ENCODE assay signal across 17 mouse cellular contexts in genomic region chr9:55328151-55328918, GRCm38 (mm10). TPM values are rescaled to one million over a fixed set of nuclear protein-coding genes. Genes with fewer than 3 reads are reported as not detected.
A peak's percentile ranks its signal among the peaks of the same experiment; 100 is the strongest.
DNase-seq lines count a peak whose midpoint lies in the region; ATAC-seq and TF ChIP-seq lines count a peak whose summit lies in the region.
"Had no signal": no experiment of that assay in that cellular context is flagged by ENCODE, and none has a peak within 500 bp of the region (broad histone marks: within the 10 kb centered on the region; RNA-seq: fewer than 3 reads in every experiment).

No protein-coding gene starts in this region.

- no peaks in the 10 kb centered on the region for H3K79me2 ChIP-seq in heart, adult 2 months (replicated peaks; ENCODE audit: control insufficient read depth, insufficient read depth, low read length)

- peak overlapping the region; percentile 8; the same call in 1 of the 2 replicates for H3K4me3 ChIP-seq in testis, adult 2 months (ENCODE audit: control insufficient read depth, low read depth, low read length)
- no peak overlapping the region for H3K4me3 ChIP-seq in midbrain, embryonic 11.5 days (ENCODE audit: low read depth, low read length)
- H3K4me3 ChIP-seq in neural tube, embryonic 15.5 days (replicated peaks), result peak overlapping the region; percentile 77
- no peak overlapping the region for H3K4me3 ChIP-seq in heart, adult 2 months

- ATAC-seq in midbrain, embryonic 11.5 days (ENCODE audit: low FRiP score), result no peak
- ATAC-seq in neural tube, embryonic 15.5 days (ENCODE audit: low FRiP score), result no peak

- no peaks in the 10 kb centered on the region for H3K27me3 ChIP-seq in testis, adult 2 months (ENCODE audit: control insufficient read depth, insufficient read depth, low read length)
- peaks cover 15% of the 10 kb centered on the region for H3K27me3 ChIP-seq in midbrain, embryonic 11.5 days (ENCODE audit: control insufficient read depth, insufficient read depth, low read length)
- H3K27me3 ChIP-seq in neural tube, embryonic 15.5 days (replicated peaks), result 0 out of 2 replicates have a peak, but pooled peaks cover 6% of the 10 kb centered on the region
- H3K27me3 ChIP-seq in heart, adult 2 months (ENCODE audit: control insufficient read depth, insufficient read depth, low read length), result 0 out of 2 replicates have a peak, but pooled peaks cover 1% of the 10 kb centered on the region

- no peak overlapping the region for H3K9ac ChIP-seq in midbrain, embryonic 11.5 days (ENCODE audit: low read length)
- H3K9ac ChIP-seq in neural tube, embryonic 15.5 days (replicated peaks), result 0 out of 2 replicates have a peak overlapping the region, but pooled peaks have one; percentile 3
- no peak overlapping the region for H3K9ac ChIP-seq in heart, adult 2 months (ENCODE audit: low read depth, low read length)
- H3K9ac ChIP-seq: heart, embryonic 12.5 days; limb, embryonic 13.5 days had no signal

- H3K9me3 ChIP-seq in midbrain, embryonic 11.5 days (ENCODE audit: control insufficient read depth, low read length), result no peaks in the 10 kb centered on the region
- H3K9me3 ChIP-seq in neural tube, embryonic 15.5 days (replicated peaks), result no peaks in the 10 kb centered on the region
- H3K9me3 ChIP-seq: forebrain, embryonic 10.5 days; heart, embryonic 12.5 days; limb, embryonic 13.5 days had no signal

- 21% methylated on average over 14 of the region's 14 CpGs for WGBS in midbrain, embryonic 11.5 days
- WGBS in neural tube, embryonic 15.5 days, result 22% methylated on average over 14 of the region's 14 CpGs
- WGBS in heart, adult 2 months, result 46% methylated on average over 14 of the region's 14 CpGs

- H3K4me2 ChIP-seq in midbrain, embryonic 11.5 days, result no peak overlapping the region
- peak overlapping the region; percentile 76 for H3K4me2 ChIP-seq in neural tube, embryonic 15.5 days

- no peak for TF ChIP-seq EP300 in heart, adult 2 months (IDR thresholded peaks at IDR 0.05; ENCODE audit: insufficient read depth, low read depth, low read length)

- intact Hi-C loops in heart, adult 2 months (cut with DNase I), result loop anchor here (10.0 kb wide), 1 partner anchor 216 kb away; no protein-coding TSS in a partner anchor

- H3K4me1 ChIP-seq in testis, adult 2 months (ENCODE audit: control insufficient read depth, insufficient read depth, low read length), result peaks cover 2% of the 10 kb centered on the region
- H3K4me1 ChIP-seq in midbrain, embryonic 11.5 days (ENCODE audit: control insufficient read depth, insufficient read depth, low read length), result peaks cover 4% of the 10 kb centered on the region; the same call in 1 of the 2 replicates
- peaks cover 35% of the 10 kb centered on the region for H3K4me1 ChIP-seq in neural tube, embryonic 15.5 days
- no peaks in the 10 kb centered on the region; the same call in 1 of the 2 replicates for H3K4me1 ChIP-seq in heart, adult 2 months (ENCODE audit: control insufficient read depth, insufficient read depth, low read length)

- H3K27ac ChIP-seq in testis, adult 2 months (ENCODE audit: control insufficient read depth, insufficient read depth, low read depth, low read length), result no peak overlapping the region
- H3K27ac ChIP-seq in midbrain, embryonic 11.5 days (ENCODE audit: low read depth, low read length), result no peak overlapping the region
- no peak overlapping the region for H3K27ac ChIP-seq in neural tube, embryonic 15.5 days (replicated peaks)
- H3K27ac ChIP-seq in heart, adult 2 months, result no peak overlapping the region
- H3K27ac ChIP-seq: forebrain, embryonic 10.5 days; limb, embryonic 13.5 days had no signal

- H3K36me3 ChIP-seq in testis, adult 2 months (ENCODE audit: control insufficient read depth, insufficient read depth, low read length), result no peaks in the 10 kb centered on the region
- no peaks in the 10 kb centered on the region for H3K36me3 ChIP-seq in midbrain, embryonic 11.5 days (ENCODE audit: control insufficient read depth, insufficient read depth, low read length)
- H3K36me3 ChIP-seq in neural tube, embryonic 15.5 days, result no peaks in the 10 kb centered on the region
- H3K36me3 ChIP-seq in heart, adult 2 months (ENCODE audit: control insufficient read depth, insufficient read depth, low read length), result no peaks in the 10 kb centered on the region
- H3K36me3 ChIP-seq: forebrain, embryonic 10.5 days; heart, embryonic 12.5 days; limb, embryonic 13.5 days had no signal

- no peak for TF ChIP-seq CTCF in testis, adult 2 months (IDR thresholded peaks at IDR 0.05; ENCODE audit: control insufficient read depth, insufficient read depth, insufficient replicate concordance, low read depth, low read length)
- no peak for TF ChIP-seq CTCF in heart, adult 2 months (IDR thresholded peaks at IDR 0.05)

- no peak for TF ChIP-seq POLR2A in testis, adult 2 months (IDR thresholded peaks at IDR 0.05; ENCODE audit: control insufficient read depth, low read depth, low read length)
- TF ChIP-seq POLR2A in heart, adult 2 months (IDR thresholded peaks at IDR 0.05; ENCODE audit: insufficient read depth, low read depth, low read length), result no peak

- peak; percentile 22 for DNase-seq in embryo, embryonic 10.5 days (ENCODE audit: low spot score)
- no peak for DNase-seq in embryo, embryonic 9.5 days (ENCODE audit: extremely low spot score)
- no peak for DNase-seq in testis, postnatal 14 days (ENCODE audit: low spot score)
- DNase-seq in midbrain, embryonic 11.5 days (ENCODE audit: low spot score, missing footprints), result peak; percentile 86
- no peak for DNase-seq in kidney, adult 11 months
- no peak for DNase-seq in heart, adult 2 months
- DNase-seq: B cell, adult 2 months; layer of hippocampus, adult 9-11 months; lung, adult 2 months; right cerebral cortex, postnatal 4 days had no signal

RNA-seq across cellular contexts. Expression of gene Tmem266, which starts 1.6 kb away (rescaled TPM):
- polyA plus RNA-seq in testis, adult 2 months (2012; rRNA removed), result 0.54 and 0.69 TPM in 2 replicates
- polyA plus RNA-seq in midbrain, embryonic 11.5 days (2014; fragmentation: Nextera tagmentation; extraction: Ambion mirVana), result 0.48 and 0.57 TPM in 2 replicates
- polyA plus RNA-seq in neural tube, embryonic 15.5 days (2015; fragmentation: Nextera tagmentation; extraction: Ambion mirVana), result 5.0 and 5.4 TPM in 2 replicates
- 1 to 10 TPM; 1.5 to 2.0 TPM for total RNA-seq in heart, adult 2 months (2021)
- 2.5 and 3.3 TPM in 2 replicates for polyA plus RNA-seq in heart, adult 2 months (2012; rRNA removed)
- total RNA-seq: megakaryocyte progenitor cell, adult 5-6 weeks; MEL had no signal

RNA-seq across cellular contexts. Expression of gene Nrg4, which starts 1.7 kb away (rescaled TPM):
- polyA plus RNA-seq in testis, adult 2 months (2012; rRNA removed), result 0.70 and 0.85 TPM in 2 replicates
- 0.86 and 1.2 TPM in 2 replicates for polyA plus RNA-seq in midbrain, embryonic 11.5 days (2014; fragmentation: Nextera tagmentation; extraction: Ambion mirVana)
- 1.4 TPM in 2 replicates for polyA plus RNA-seq in neural tube, embryonic 15.5 days (2015; fragmentation: Nextera tagmentation; extraction: Ambion mirVana)
- total RNA-seq in heart, adult 2 months (2021), result 1 to 10 TPM; 1.5 to 2.3 TPM
- polyA plus RNA-seq in heart, adult 2 months (2012; rRNA removed), result 3.9 and 7.6 TPM in 2 replicates

Comparison
In these comparisons a context has a peak if more than half of its experiments do, and no peak if none do; other contexts are left out.
1. DNase-seq: peak in embryo, embryonic 10.5 days (single experiment) and midbrain, embryonic 11.5 days (single experiment); none in embryo, embryonic 9.5 days (single experiment), testis, postnatal 14 days (single experiment), kidney, adult 11 months (single experiment) and heart, adult 2 months (0 of 2).
2. H3K4me3 ChIP-seq: peak in testis, adult 2 months (single experiment) and neural tube, embryonic 15.5 days (single experiment); none in midbrain, embryonic 11.5 days (single experiment) and heart, adult 2 months (single experiment).